Mouse (Mus musculus) ES-Bruce4 (cell line): ENCODE measurements at regions not wholly inside any gene's neighbourhood (a gene's known extent, or its start where the extent isn't known, plus 50 kb on each side); places are given as distances from the start of the nearest gene placed in this dataset.

Experiments used
- H3K27ac ChIP-seq: 2 replicates; pipeline ENCODE4 v1.5.1; 2012; ENCODE audit warnings: low read length, inconsistent platforms; ENCODE audit not compliant: insufficient read depth
- H3K27me3 ChIP-seq: 2 replicates; pipeline ENCODE4 v1.6.1; 2012; ENCODE audit warnings: mild to moderate bottlenecking, low read length, inconsistent platforms; ENCODE audit not compliant: control insufficient read depth, poor library complexity, insufficient read depth, severe bottlenecking
- H3K36me3 ChIP-seq: 2 replicates; pipeline ENCODE4 v1.6.1; 2012; ENCODE audit warnings: inconsistent platforms, mild to moderate bottlenecking, low read length, moderate library complexity; ENCODE audit not compliant: control insufficient read depth, poor library complexity, insufficient read depth, severe bottlenecking
- H3K4me1 ChIP-seq: one replicate; pipeline ENCODE4 v1.8.1; 2011; ENCODE audit warnings: low read length; ENCODE audit not compliant: control insufficient read depth, insufficient read depth
- H3K4me3 ChIP-seq: 2 replicates; pipeline ENCODE4 v1.5.1; 2011; ENCODE audit warnings: low read depth, mild to moderate bottlenecking, low read length
- H3K9ac ChIP-seq: 2 replicates; pipeline ENCODE4 v1.6.1; 2012; ENCODE audit warnings: low read depth, mild to moderate bottlenecking, inconsistent platforms; ENCODE audit not compliant: poor library complexity, severe bottlenecking
- H3K9me3 ChIP-seq: replicated peaks from 2 replicates; pipeline ENCODE4 v1.6.1; 2012; ENCODE audit warnings: mild to moderate bottlenecking, low read length, inconsistent platforms; ENCODE audit not compliant: control insufficient read depth, poor library complexity, insufficient read depth, severe bottlenecking
- CTCF ChIP-seq: IDR thresholded peaks from one replicate; pipeline ENCODE4 v1.8.1; 2011; ENCODE audit warnings: low read depth, low read length
- EP300 ChIP-seq: IDR thresholded peaks from 2 replicates; pipeline ENCODE4 v1.6.1; 2011; ENCODE audit warnings: low read depth, low read length; ENCODE audit not compliant: insufficient read depth
- POLR2A ChIP-seq: IDR thresholded peaks from one replicate; pipeline ENCODE4 v1.8.1; 2011; ENCODE audit warnings: low read length; ENCODE audit not compliant: insufficient read depth

DNA sequence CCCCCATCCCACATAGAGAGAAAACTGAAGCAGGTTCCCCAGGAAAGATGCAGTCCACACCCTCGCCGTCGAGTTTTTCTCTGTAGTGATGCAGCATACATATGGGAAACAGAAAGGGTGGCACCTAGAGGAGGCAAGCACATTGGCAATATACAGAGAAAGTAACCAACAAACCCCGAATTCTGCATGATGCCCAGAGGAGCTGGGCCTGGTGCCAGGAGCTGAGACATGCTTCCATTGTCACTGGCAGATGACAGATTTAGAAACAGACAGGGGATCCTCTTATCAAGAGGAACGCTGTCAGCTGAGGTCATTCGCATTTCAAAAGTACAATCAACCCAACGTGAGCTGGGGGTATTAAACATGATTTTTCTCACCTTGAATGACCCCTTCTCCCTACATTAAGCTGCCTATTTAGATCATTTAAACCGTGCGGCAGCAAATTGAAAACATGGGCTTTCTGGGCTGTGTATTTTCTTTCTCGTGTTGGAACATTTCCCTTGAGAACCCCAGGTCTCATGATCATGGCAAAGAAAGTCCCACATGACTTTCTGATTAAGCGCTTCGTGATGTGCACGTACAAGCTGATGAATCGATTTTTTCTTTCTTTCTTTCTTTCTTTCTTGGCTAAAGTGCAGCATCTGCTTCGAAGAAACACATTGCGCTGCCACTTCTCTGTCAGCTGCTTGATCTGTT lies 118.4 kb upstream of the Rnaseh2b start:
- no peak overlapping the region for H3K9ac ChIP-seq
- no peaks in the 10 kb centered on the region for H3K9me3 ChIP-seq
- no peaks in the 10 kb centered on the region for H3K4me1 ChIP-seq
- no peak for TF ChIP-seq POLR2A
- TF ChIP-seq EP300: no peak
- H3K27me3 ChIP-seq: no peaks in the 10 kb centered on the region
- H3K36me3 ChIP-seq: no peaks in the 10 kb centered on the region
- no peak overlapping the region for H3K27ac ChIP-seq
- no peak overlapping the region for H3K4me3 ChIP-seq

- H3K4me3 ChIP-seq: no peak overlapping the region
- H3K27me3 ChIP-seq: no peaks in the 10 kb centered on the region
- H3K4me1 ChIP-seq: no peaks in the 10 kb centered on the region
- no peak overlapping the region for H3K27ac ChIP-seq
- H3K9me3 ChIP-seq: no peaks in the 10 kb centered on the region
- H3K36me3 ChIP-seq: no peaks in the 10 kb centered on the region
- no peak overlapping the region for H3K9ac ChIP-seq
- TF ChIP-seq CTCF: no peak
- TF ChIP-seq EP300: no peak
- TF ChIP-seq POLR2A: no peak
Observed at GRCm38 (mm10) chr14:62175384-62176048, 116.9 kb upstream of the Rnaseh2b start.

- no peak overlapping the region for H3K9ac ChIP-seq
- no peaks in the 10 kb centered on the region for H3K9me3 ChIP-seq
- no peak overlapping the region for H3K27ac ChIP-seq
- no peaks in the 10 kb centered on the region for H3K4me1 ChIP-seq
- H3K36me3 ChIP-seq: no peaks in the 10 kb centered on the region
- no peak overlapping the region for H3K4me3 ChIP-seq
- TF ChIP-seq POLR2A: no peak
- no peak for TF ChIP-seq CTCF
- no peak for TF ChIP-seq EP300
- no peaks in the 10 kb centered on the region for H3K27me3 ChIP-seq
Observed at GRCm38 (mm10) chr14:62177509-62177908, 114.9 kb upstream of the Rnaseh2b start.

DNA sequence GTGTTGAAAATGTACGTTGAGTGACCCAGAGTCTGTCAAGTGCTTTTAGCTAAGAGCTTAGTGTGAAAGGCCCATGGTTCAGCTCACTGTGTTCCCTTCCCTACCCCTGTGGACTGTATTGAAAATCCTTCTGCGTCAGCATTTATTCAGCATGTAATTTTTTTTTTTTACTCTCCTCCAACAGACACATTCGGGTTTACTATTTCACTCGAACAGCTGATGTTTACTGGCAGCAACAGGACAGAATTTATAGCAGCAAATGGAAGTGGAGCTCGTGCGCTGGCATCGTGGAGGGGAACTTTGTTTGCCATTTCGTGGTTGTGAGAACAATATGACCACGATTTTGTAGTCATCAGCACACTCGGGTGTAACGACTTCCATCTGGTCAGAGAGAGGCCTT lies 105.0 kb upstream of the Rnaseh2b start:
- H3K9me3 ChIP-seq: no peaks in the 10 kb centered on the region
- no peak overlapping the region for H3K4me3 ChIP-seq
- TF ChIP-seq CTCF: no peak
- no peak for TF ChIP-seq POLR2A
- TF ChIP-seq EP300: no peak
- H3K36me3 ChIP-seq: no peaks in the 10 kb centered on the region
- no peaks in the 10 kb centered on the region for H3K4me1 ChIP-seq
- no peak overlapping the region for H3K9ac ChIP-seq
- no peaks in the 10 kb centered on the region for H3K27me3 ChIP-seq
- H3K27ac ChIP-seq: no peak overlapping the region

DNA sequence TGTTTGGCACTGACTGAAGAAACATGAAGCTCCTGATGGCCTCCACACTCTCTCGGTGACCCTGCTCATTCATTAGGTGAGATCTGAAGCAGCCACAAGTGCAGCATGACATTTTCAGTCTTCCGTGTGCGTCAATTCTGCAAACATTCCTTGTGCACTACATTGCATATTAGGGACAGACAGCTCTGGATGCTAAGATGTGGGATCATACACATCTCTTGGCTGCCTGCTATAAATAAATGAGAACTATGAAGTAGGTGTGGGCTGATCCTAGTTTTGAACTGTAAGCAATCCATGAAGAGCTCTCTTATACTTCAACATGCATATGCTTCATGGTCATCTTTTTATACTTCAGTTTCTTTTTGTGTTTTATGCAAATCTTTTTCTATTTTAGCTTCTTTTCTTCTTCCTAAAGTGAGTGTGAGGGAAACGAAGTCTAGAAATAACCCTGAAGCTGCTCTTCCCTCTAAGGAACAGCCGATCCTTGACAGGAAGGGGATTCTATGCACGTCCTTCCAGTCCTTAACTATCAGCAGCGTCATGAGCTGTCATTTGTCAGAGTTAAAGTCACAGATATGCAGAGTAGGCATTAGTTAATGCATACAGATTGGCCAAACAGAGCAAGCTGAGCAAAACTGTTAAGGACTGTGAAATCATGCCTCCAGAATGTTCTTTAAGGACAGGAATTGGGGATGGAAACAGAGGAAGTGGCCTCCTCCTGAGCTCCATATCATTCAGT lies 104.1 kb upstream of the Rnaseh2b start:
- Histone ChIP-seq H3K4me3 (no peak overlapping the region), H3K9me3 (no peaks in the 10 kb centered on the region), H3K4me1 (no peaks in the 10 kb centered on the region), H3K36me3 (no peaks in the 10 kb centered on the region), H3K9ac (no peak overlapping the region), H3K27ac (no peak overlapping the region), H3K27me3 (no peaks in the 10 kb centered on the region)
- TF ChIP-seq CTCF: no peak
- TF ChIP-seq EP300: no peak
- no peak for TF ChIP-seq POLR2A

GRCm38 (mm10) chr14:62191624-62192023 lies 100.8 kb upstream of the Rnaseh2b start:
- no peaks in the 10 kb centered on the region for H3K27me3 ChIP-seq
- no peaks in the 10 kb centered on the region for H3K36me3 ChIP-seq
- no peaks in the 10 kb centered on the region for H3K9me3 ChIP-seq
- H3K4me3 ChIP-seq: no peak overlapping the region
- no peaks in the 10 kb centered on the region for H3K4me1 ChIP-seq
- H3K9ac ChIP-seq: no peak overlapping the region
- no peak overlapping the region for H3K27ac ChIP-seq
- TF ChIP-seq EP300 (no peak), CTCF (no peak), POLR2A (no peak)
